Mouse (Mus musculus): ENCODE data around the gene Tnfsf11. TPM values are rescaled to one million over a fixed set of nuclear protein-coding genes. Genes with fewer than 3 reads are reported as not detected.
A peak's percentile ranks its signal among the peaks of the same experiment; 100 is the strongest.

The Tnfsf11 gene
- polyA plus RNA-seq, 1 experiment from 2014 or later, result 0.12 TPM

DNA sequence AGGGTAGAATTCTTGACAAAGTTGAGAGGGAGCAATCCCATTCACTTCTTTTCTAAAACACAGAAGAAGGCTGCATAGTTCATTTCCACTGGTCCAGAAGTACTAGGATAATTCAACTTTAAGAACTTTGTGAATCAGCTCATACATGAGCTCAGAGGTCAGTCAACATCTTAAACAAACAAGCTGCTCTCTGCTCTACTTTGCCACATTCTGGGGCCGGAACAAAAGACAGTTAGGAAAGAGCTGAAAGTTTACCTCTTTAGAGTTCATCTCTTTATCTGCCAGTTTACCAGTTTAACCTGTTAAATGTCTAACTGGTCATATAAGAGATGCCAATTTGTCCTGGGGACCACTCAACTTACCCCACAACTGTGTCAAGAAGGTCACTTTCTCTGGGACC lies 15.5 kb upstream of the Tnfsf11 start:
- Histone ChIP-seq H3K36me3 (no peaks in the 10 kb centered on the region), H3K9me3 (replicated peaks) (no peaks in the 10 kb centered on the region), H3K27me3 (no peaks in the 10 kb centered on the region), H3K4me3 (no peak overlapping the region), H3K4me2 (replicated peaks) (no peak overlapping the region), H3K9ac (no peak overlapping the region), H3K27ac (no peak overlapping the region), H3K4me1 (no peaks in the 10 kb centered on the region)
- ATAC-seq (ENCODE audit: low FRiP score), result no peak
- WGBS, result 91% methylated on average over 1 of the region's 1 CpGs

- ATAC-seq (ENCODE audit: low FRiP score), result no peak
- H3K9ac ChIP-seq, result no peak overlapping the region
- no peak overlapping the region for H3K27ac ChIP-seq
- 85% methylated on average over 9 of the region's 9 CpGs for WGBS
- H3K27me3 ChIP-seq, result no peaks in the 10 kb centered on the region
- H3K36me3 ChIP-seq, result no peaks in the 10 kb centered on the region
- no peaks in the 10 kb centered on the region for H3K9me3 ChIP-seq (replicated peaks)
- no peaks in the 10 kb centered on the region for H3K4me1 ChIP-seq
- no peak overlapping the region for H3K4me2 ChIP-seq (replicated peaks)
- no peak overlapping the region for H3K4me3 ChIP-seq
Observed at GRCm38 (mm10) chr14:78322916-78323315, 15.1 kb upstream of the Tnfsf11 start.

- Histone ChIP-seq H3K9me3 (replicated peaks) (no peaks in the 10 kb centered on the region), H3K27ac (no peak overlapping the region), H3K4me3 (no peak overlapping the region), H3K4me2 (replicated peaks) (no peak overlapping the region), H3K27me3 (no peaks in the 10 kb centered on the region), H3K36me3 (no peaks in the 10 kb centered on the region), H3K9ac (no peak overlapping the region), H3K4me1 (no peaks in the 10 kb centered on the region)
- WGBS, result 89% methylated on average over 6 of the region's 6 CpGs
- ATAC-seq (ENCODE audit: low FRiP score), result no peak
Observed at GRCm38 (mm10) chr14:78320248-78320647, 12.4 kb upstream of the Tnfsf11 start.

- Histone ChIP-seq H3K36me3 (no peaks in the 10 kb centered on the region), H3K4me3 (no peak overlapping the region), H3K9ac (no peak overlapping the region), H3K27ac (no peak overlapping the region), H3K4me1 (no peaks in the 10 kb centered on the region), H3K4me2 (replicated peaks) (no peak overlapping the region), H3K27me3 (no peaks in the 10 kb centered on the region), H3K9me3 (replicated peaks) (no peaks in the 10 kb centered on the region)
- ATAC-seq (ENCODE audit: low FRiP score), result no peak
- WGBS, result 83% methylated on average over 5 of the region's 5 CpGs
Observed at GRCm38 (mm10) chr14:78319580-78319979, 11.7 kb upstream of the Tnfsf11 start.

GRCm38 (mm10) chr14:78319000-78319399 lies 11.2 kb upstream of the Tnfsf11 start:
- Histone ChIP-seq H3K27ac (no peak overlapping the region), H3K27me3 (no peaks in the 10 kb centered on the region), H3K9ac (no peak overlapping the region), H3K4me1 (no peaks in the 10 kb centered on the region), H3K4me2 (replicated peaks) (no peak overlapping the region), H3K9me3 (replicated peaks) (no peaks in the 10 kb centered on the region), H3K4me3 (no peak overlapping the region), H3K36me3 (no peaks in the 10 kb centered on the region)
- 74% methylated on average over 3 of the region's 3 CpGs for WGBS
- ATAC-seq (ENCODE audit: low FRiP score), result no peak

DNA sequence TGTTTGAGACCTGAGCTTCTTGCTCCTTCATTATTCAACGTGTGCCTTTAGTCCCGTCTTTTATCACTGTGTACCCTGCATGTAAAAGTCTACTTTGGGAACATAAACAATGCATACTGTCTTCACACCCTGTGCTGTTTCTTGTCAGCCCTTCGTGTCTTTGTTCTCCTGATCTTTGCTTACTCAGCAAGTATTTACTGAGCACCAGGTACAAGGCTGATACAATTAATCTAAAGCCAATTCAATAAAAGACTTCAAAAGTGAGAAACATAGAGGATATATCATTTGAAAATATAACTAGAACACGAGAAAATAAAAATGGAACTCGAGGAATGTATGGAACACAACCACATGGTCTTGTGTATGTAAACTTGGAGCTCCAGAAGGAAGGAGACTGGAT lies 9.8 kb upstream of the Tnfsf11 start:
- H3K36me3 ChIP-seq, result no peaks in the 10 kb centered on the region
- no peak overlapping the region for H3K27ac ChIP-seq
- no peaks in the 10 kb centered on the region for H3K27me3 ChIP-seq
- H3K9me3 ChIP-seq (replicated peaks), result no peaks in the 10 kb centered on the region
- no peak for ATAC-seq (ENCODE audit: low FRiP score)
- H3K4me2 ChIP-seq (replicated peaks), result no peak overlapping the region
- no peak overlapping the region for H3K4me3 ChIP-seq
- 86% methylated on average over 5 of the region's 5 CpGs for WGBS
- H3K9ac ChIP-seq, result no peak overlapping the region
- no peaks in the 10 kb centered on the region for H3K4me1 ChIP-seq

DNA sequence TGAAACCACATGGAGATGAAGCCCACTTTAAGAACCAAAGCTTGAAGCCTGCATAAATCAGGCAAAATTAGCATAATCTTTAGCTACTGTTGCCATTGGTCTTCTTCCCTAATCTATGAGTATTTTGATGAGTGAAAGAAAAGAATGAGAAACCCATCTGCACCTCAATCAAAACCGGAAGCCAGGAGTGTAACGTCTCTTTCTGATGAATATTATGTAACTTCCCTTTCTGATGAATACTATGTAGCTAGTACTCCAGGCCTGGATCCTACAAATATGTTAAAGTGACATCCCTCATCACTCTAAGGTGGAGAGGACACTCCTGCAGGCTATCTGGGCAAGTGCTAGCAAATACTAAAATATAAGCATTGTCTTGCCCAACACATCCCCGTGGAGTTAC lies 6.9 kb downstream of the Tnfsf11 start:
- Histone ChIP-seq H3K4me2 (replicated peaks) (no peak overlapping the region), H3K4me1 (no peaks in the 10 kb centered on the region), H3K27ac (no peak overlapping the region), H3K27me3 (peaks cover 5% of the 10 kb centered on the region; the same call in 1 of the 2 replicates), H3K9me3 (replicated peaks) (no peaks in the 10 kb centered on the region), H3K36me3 (no peaks in the 10 kb centered on the region), H3K9ac (no peak overlapping the region), H3K4me3 (no peak overlapping the region)
- no peak for ATAC-seq (ENCODE audit: low FRiP score)
- 88% methylated on average over 3 of the region's 3 CpGs for WGBS

GRCm38 (mm10) chr14:78292687-78293086 lies 15.2 kb downstream of the Tnfsf11 start:
- no peak overlapping the region for H3K4me3 ChIP-seq

DNA sequence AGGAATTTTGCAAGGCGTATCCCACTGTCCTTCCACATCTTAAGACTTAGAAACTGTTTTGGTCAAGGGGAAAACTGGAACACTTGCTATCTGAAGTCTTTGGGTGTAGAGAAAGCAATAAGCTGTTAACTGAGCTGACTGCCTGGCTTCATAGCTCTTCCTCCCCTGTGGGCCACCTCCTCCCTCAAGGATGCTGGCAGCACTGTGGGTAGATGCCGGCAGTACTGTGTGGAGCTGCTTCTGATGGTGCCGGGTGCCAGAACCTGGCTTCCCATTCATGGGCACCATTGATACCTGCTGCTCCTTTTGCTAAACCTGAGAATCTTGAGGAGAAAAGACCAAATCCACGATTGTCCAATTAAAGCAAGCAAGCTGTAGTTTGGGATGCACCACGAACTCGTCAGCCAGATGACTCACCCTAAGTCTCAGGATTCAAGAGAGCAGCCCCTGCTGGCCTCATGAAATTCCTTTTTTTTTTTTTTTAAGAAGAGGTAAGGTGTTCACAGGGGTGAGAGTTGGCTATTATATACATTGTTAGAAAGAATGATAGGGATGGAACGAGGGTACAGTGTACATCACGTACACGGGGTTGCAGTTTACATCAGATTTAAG lies 17.8 kb downstream of the Tnfsf11 start:
- Histone ChIP-seq H3K27ac (no peak overlapping the region), H3K36me3 (no peaks in the 10 kb centered on the region), H3K4me2 (replicated peaks) (no peak overlapping the region), H3K27me3 (peaks cover 13% of the 10 kb centered on the region), H3K9ac (no peak overlapping the region), H3K4me1 (peaks cover 26% of the 10 kb centered on the region), H3K4me3 (no peak overlapping the region), H3K9me3 (replicated peaks) (no peaks in the 10 kb centered on the region)
- no peak for ATAC-seq (ENCODE audit: low FRiP score)
- WGBS, result 70% methylated on average over 9 of the region's 9 CpGs

More at GRCm38 (mm10) chr14:78292687-78293086, 15.2 kb downstream of the Tnfsf11 start:
- WGBS, result 91% methylated on average over 7 of the region's 7 CpGs
- no peak for ATAC-seq (ENCODE audit: low FRiP score)
- no peak overlapping the region for H3K4me2 ChIP-seq (replicated peaks)
- H3K4me1 ChIP-seq, result peaks cover 16% of the 10 kb centered on the region
- H3K9ac ChIP-seq, result no peak overlapping the region
- H3K27ac ChIP-seq, result no peak overlapping the region
- peaks cover 13% of the 10 kb centered on the region for H3K27me3 ChIP-seq
- no peaks in the 10 kb centered on the region for H3K36me3 ChIP-seq
- H3K9me3 ChIP-seq (replicated peaks), result no peaks in the 10 kb centered on the region

- H3K9me3 ChIP-seq (replicated peaks), result no peaks in the 10 kb centered on the region
- no peak overlapping the region for H3K27ac ChIP-seq
- peaks cover 13% of the 10 kb centered on the region for H3K27me3 ChIP-seq
- peak; percentile 90 for ATAC-seq (ENCODE audit: low FRiP score)
- H3K4me2 ChIP-seq (replicated peaks), result no peak overlapping the region
- 9% methylated on average over 5 of the region's 5 CpGs for WGBS
- H3K9ac ChIP-seq, result no peak overlapping the region
- H3K4me1 ChIP-seq, result peaks cover 26% of the 10 kb centered on the region
- no peak overlapping the region for H3K4me3 ChIP-seq
- no peaks in the 10 kb centered on the region for H3K36me3 ChIP-seq
Observed at GRCm38 (mm10) chr14:78288903-78289302, 18.9 kb downstream of the Tnfsf11 start.

GRCm38 (mm10) chr14:78287906-78288800 lies 19.7 kb downstream of the Tnfsf11 start:
- Histone ChIP-seq H3K9me3 (replicated peaks) (no peaks in the 10 kb centered on the region), H3K4me1 (peaks cover 26% of the 10 kb centered on the region), H3K27me3 (peaks cover 13% of the 10 kb centered on the region), H3K9ac (no peak overlapping the region), H3K27ac (no peak overlapping the region), H3K4me2 (replicated peaks) (no peak overlapping the region), H3K4me3 (no peak overlapping the region), H3K36me3 (no peaks in the 10 kb centered on the region)
- 26% methylated on average over 7 of the region's 7 CpGs for WGBS
- no peak; the same call in 1 of the 2 replicates for ATAC-seq (ENCODE audit: low FRiP score)

DNA sequence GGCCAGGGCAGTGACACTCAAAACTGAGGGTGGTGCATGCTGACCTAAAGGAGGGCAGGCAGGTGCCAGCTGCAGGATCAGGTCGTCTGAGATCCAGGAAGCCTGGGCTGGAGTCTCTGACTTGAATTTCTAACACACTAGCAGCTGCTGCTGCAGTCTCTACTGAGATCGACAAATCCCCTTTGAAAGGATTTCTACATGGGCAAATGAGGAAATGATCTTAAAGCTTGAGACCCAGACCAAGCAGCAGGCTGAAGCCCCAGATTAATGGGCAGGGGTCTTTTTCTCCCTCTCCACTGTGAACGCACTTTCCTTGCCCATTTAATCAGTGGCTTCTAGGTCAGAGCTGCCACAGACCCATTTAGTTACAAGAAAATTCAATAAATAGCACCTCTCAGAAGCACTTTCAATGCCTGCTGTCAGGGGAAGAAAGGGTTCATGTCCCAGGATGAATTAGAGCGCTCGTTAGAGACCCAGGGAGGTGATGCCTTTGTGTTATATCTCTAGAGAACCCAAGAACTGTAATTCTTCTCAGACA lies 21.8 kb downstream of the Tnfsf11 start:
- Histone ChIP-seq H3K9ac (no peak overlapping the region), H3K27ac (peak overlapping the region; percentile 52), H3K36me3 (no peaks in the 10 kb centered on the region), H3K4me2 (replicated peaks) (no peak overlapping the region), H3K4me3 (no peak overlapping the region), H3K27me3 (peaks cover 8% of the 10 kb centered on the region), H3K4me1 (peaks cover 26% of the 10 kb centered on the region), H3K9me3 (replicated peaks) (no peaks in the 10 kb centered on the region)
- whole genome bisulfite sequencing, result 24% methylated on average over 5 of the region's 5 CpGs
- no peak for ATAC-seq (ENCODE audit: low FRiP score)

Measured in hindbrain, embryonic 12.5 days (tissue).